Comparison of ENCODE assay signal across 20 mouse cellular contexts in genomic region chr1:91839979-91840378, GRCm38 (mm10). TPM values are rescaled to one million over a fixed set of nuclear protein-coding genes. Genes with fewer than 3 reads are reported as not detected.
A peak's percentile ranks its signal among the peaks of the same experiment; 100 is the strongest.
DNase-seq lines count a peak whose midpoint lies in the region; ATAC-seq lines count a peak whose summit lies in the region.
"Had no signal": no experiment of that assay in that cellular context is flagged by ENCODE, and none has a peak within 500 bp of the region (broad histone marks: within the 10 kb centered on the region; RNA-seq: fewer than 3 reads in every experiment).

No protein-coding gene starts in this region.

- H3K36me3 ChIP-seq in kidney, embryonic 16.5 days (ENCODE audit: insufficient read depth, low read length), result no peaks in the 10 kb centered on the region
- H3K36me3 ChIP-seq: heart, embryonic 12.5 days; neural tube, embryonic 12.5 days had no signal

- peaks cover 21% of the 10 kb centered on the region for H3K4me1 ChIP-seq in kidney, embryonic 16.5 days (ENCODE audit: insufficient read depth, low read length)

- ATAC-seq in kidney, embryonic 16.5 days (ENCODE audit: low FRiP score, low TSS enrichment), result no peak
- ATAC-seq: activated CD4-positive, CD25-positive, alpha-beta regulatory T cell, adult 4 months; liver, postnatal 0 days; Patski had no signal

- peak; percentile 47 to 75 for DNase-seq in left cerebral cortex, postnatal 14 days (ENCODE audit: low spot score in 2 of 2)
- no peak for DNase-seq in left cerebral cortex, postnatal 36 days (ENCODE audit: low spot score in 2 of 2)
- DNase-seq in frontal cortex, adult 2 months (ENCODE audit: extremely low spot score in 1 of 2, low spot score in 1 of 2), result peak; percentile 13 to 41
- DNase-seq in layer of hippocampus, postnatal 10 days (ENCODE audit: low spot score in 2 of 2), result peak; percentile 46 to 53
- DNase-seq in right cerebral cortex, postnatal 4 days, result peak; percentile 13
- DNase-seq in gastrocnemius, postnatal 4 days (ENCODE audit: low spot score in 2 of 2), result no peak
- no peak for DNase-seq in ovary, postnatal 14 days (ENCODE audit: low spot score)
- DNase-seq: adrenal gland, postnatal 25 days; B cell, adult 2 months; cerebellum, adult 8-10 months; heart, postnatal 36 days; liver; liver, postnatal 0 days; lung, postnatal 36 days had no signal

- H3K9me3 ChIP-seq in kidney, embryonic 16.5 days (ENCODE audit: low read length), result no peaks in the 10 kb centered on the region
- H3K9me3 ChIP-seq: neural tube, embryonic 12.5 days had no signal

- 0 out of 2 replicates have a peak, but pooled peaks cover 4% of the 10 kb centered on the region for H3K27me3 ChIP-seq in kidney, embryonic 16.5 days (ENCODE audit: insufficient read depth, low read length)
- H3K27me3 ChIP-seq: heart, embryonic 12.5 days; neural tube, embryonic 12.5 days; Patski had no signal

- no peak overlapping the region for H3K4me3 ChIP-seq in kidney, embryonic 16.5 days (ENCODE audit: low read length)
- H3K4me3 ChIP-seq: heart, embryonic 12.5 days; neural tube, embryonic 12.5 days had no signal

- H3K4me2 ChIP-seq in kidney, embryonic 16.5 days (replicated peaks; ENCODE audit: low read depth, low read length), result no peak overlapping the region
- H3K4me2 ChIP-seq: heart, embryonic 12.5 days; neural tube, embryonic 12.5 days had no signal

- 62% methylated on average over 6 of the region's 6 CpGs for WGBS in kidney, embryonic 16.5 days

- H3K9ac ChIP-seq in kidney, embryonic 16.5 days (replicated peaks; ENCODE audit: low read length), result no peak overlapping the region
- H3K9ac ChIP-seq: heart, embryonic 12.5 days; liver, postnatal 0 days; neural tube, embryonic 12.5 days had no signal

- intact Hi-C loops in left cerebral cortex, postnatal 14 days (cut with DNase I), result no loop called here
- intact Hi-C loops in left cerebral cortex, postnatal 36 days (cut with DNase I), result no loop called here

- no peak overlapping the region for H3K27ac ChIP-seq in kidney, embryonic 16.5 days (ENCODE audit: low read length)
- H3K27ac ChIP-seq: neural tube, embryonic 12.5 days had no signal

RNA-seq across cellular contexts. Expression of gene Twist2, which starts 38.7 kb away (rescaled TPM):
- 1 to 10 TPM; 1.0 to 1.5 TPM for total RNA-seq in left cerebral cortex, postnatal 14 days (2021)
- 1 to 10 TPM; 1.3 to 2.4 TPM for total RNA-seq in left cerebral cortex, postnatal 36 days (2021)
- 2.1 and 2.6 TPM in 2 replicates for polyA plus RNA-seq in frontal cortex, adult 2 months (2012; rRNA removed)
- 1 to 10 TPM; 1.8 to 2.1 TPM for total RNA-seq in layer of hippocampus, postnatal 10 days (2021)
- 8.3 TPM in 2 replicates for polyA plus RNA-seq in kidney, embryonic 16.5 days (2015; fragmentation: Nextera tagmentation; extraction: Ambion mirVana)
- total RNA-seq in gastrocnemius, postnatal 4 days (2021), result 1 to 10 TPM; 6.1 to 6.8 TPM
- total RNA-seq: granulocyte monocyte progenitor cell, adult 5-6 weeks had no signal
- polyA plus RNA-seq: activated CD4-positive, CD25-positive, alpha-beta regulatory T cell, adult 4 months had no signal

Comparison
In these comparisons a context has a peak if more than half of its experiments do, and no peak if none do; other contexts are left out.
1. DNase-seq: peak in left cerebral cortex, postnatal 14 days (2 of 2), frontal cortex, adult 2 months (2 of 2), layer of hippocampus, postnatal 10 days (2 of 2) and right cerebral cortex, postnatal 4 days (single experiment); none in left cerebral cortex, postnatal 36 days (0 of 2), gastrocnemius, postnatal 4 days (0 of 2) and ovary, postnatal 14 days (single experiment).